Mouse (Mus musculus): ENCODE results near the gene Men1.

DNA sequence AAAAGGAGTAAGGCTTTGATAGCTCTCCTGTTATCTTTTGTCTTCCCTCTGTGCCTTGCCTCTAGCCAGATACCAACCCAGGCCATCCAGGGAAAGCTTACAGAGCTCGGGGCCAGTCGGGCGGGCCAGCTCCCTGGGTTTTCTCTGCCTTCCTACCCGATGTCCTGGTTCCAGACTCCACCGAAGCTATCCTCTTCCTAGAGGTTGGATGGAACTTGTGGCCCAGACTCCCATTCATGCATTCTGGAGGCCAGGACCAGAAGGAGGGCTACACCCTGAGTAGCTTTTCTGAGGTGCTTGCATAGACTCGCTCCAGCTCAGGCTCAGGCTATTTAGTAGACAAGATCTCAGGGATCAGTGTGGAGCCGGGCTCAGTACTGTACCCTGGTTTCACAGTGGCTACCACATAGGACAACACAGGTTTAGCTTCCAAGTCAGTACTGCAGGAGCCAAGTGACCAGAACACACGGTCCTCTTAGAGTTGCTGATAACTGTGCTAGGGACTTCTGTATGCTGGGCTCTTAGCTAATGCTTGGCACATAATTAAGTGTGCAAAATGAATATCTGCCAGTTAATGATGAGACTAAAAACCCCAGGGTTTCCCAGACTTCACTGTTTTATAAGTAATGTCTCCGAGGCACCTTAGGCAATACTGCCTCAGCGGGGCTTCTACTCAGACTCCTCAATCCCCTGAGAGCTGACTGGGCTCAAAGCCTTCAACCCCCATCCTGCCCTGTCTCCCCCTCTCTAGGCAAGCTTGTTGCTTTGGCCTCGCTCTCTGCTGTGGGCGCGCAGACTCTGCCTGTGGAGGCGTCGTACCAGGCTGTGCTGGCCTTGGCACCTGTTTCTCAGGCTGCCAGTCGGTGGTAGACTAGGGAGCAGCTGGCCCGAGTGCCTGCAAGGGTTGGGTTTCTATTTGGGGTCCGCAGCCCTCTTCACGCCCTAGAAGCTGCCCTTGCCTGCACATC lies 48.1 kb upstream of the Men1 start:
- no peak for TF ChIP-seq CTCF (IDR thresholded peaks at IDR 0.05; ENCODE audit: borderline replicate concordance, insufficient read depth, low read depth, low read length)
- TF ChIP-seq POLR2A (IDR thresholded peaks at IDR 0.05; ENCODE audit: borderline replicate concordance, insufficient read depth, low read length): no peak

Measured in cerebellum, adult 2 months (tissue).